25 mouse cellular contexts compared by ENCODE assay signal in genomic region chr8:84101476-84102270, GRCm38 (mm10). TPM values are rescaled to one million over a fixed set of nuclear protein-coding genes. Genes with fewer than 3 reads are reported as not detected.
DNase-seq lines count a peak whose midpoint lies in the region; ATAC-seq and TF ChIP-seq lines count a peak whose summit lies in the region.
"Had no signal": no experiment of that assay in that cellular context is flagged by ENCODE, and none has a peak within 500 bp of the region (broad histone marks: within the 10 kb centered on the region; RNA-seq: fewer than 3 reads in every experiment).

No protein-coding gene starts in this region.

- H3K9ac ChIP-seq in kidney, embryonic 14.5 days (ENCODE audit: low read depth, low read length), result no peak overlapping the region
- no peak overlapping the region for H3K9ac ChIP-seq in intestine, embryonic 16.5 days (ENCODE audit: low read depth, low read length)
- H3K9ac ChIP-seq: forebrain, embryonic 15.5 days; hindbrain, embryonic 15.5 days; intestine, embryonic 15.5 days; liver, embryonic 15.5 days; lung, embryonic 15.5 days; stomach, embryonic 15.5 days had no signal

- 75% methylated on average over 25 of the region's 25 CpGs for WGBS in cerebellum, adult 2 months
- WGBS in kidney, embryonic 14.5 days, result 95% methylated on average over 25 of the region's 25 CpGs
- WGBS in intestine, embryonic 16.5 days, result 90% methylated on average over 25 of the region's 25 CpGs

- H3K4me3 ChIP-seq in cerebellum, adult 2 months (replicated peaks; ENCODE audit: insufficient read depth, low read depth, low read length), result no peak overlapping the region
- H3K4me3 ChIP-seq in kidney, embryonic 14.5 days (ENCODE audit: low read length), result no peak overlapping the region
- peak overlapping the region; percentile 18 for H3K4me3 ChIP-seq in G1E (ENCODE audit: low read depth, low read length)
- no peak overlapping the region for H3K4me3 ChIP-seq in intestine, embryonic 16.5 days (ENCODE audit: low read length)
- H3K4me3 ChIP-seq: forebrain, embryonic 15.5 days; hindbrain, embryonic 15.5 days; intestine, embryonic 15.5 days; layer of hippocampus, adult 2 months; limb, embryonic 10.5 days; liver, embryonic 15.5 days; lung, embryonic 15.5 days; stomach, embryonic 15.5 days had no signal

- DNase-seq in cerebellum, adult 9-11 months, result peak; percentile 45
- no peak for DNase-seq in cerebellum, adult 2 months
- peak; percentile 29 for DNase-seq in kidney, adult 18-20 months
- DNase-seq in G1E (ENCODE audit: low spot score), result no peak
- DNase-seq in kidney, postnatal 36 days, result peak; percentile 57 to 73
- DNase-seq: adrenal gland, postnatal 14 days; cerebellum, adult 8-10 months; heart, adult 18-20 months; liver; lung, postnatal 36 days; right cerebral cortex, adult 18-20 months; thymus, postnatal 25 days had no signal

- H3K4me1 ChIP-seq in cerebellum, adult 2 months (ENCODE audit: control insufficient read depth, insufficient read depth, low read length), result peaks cover 21% of the 10 kb centered on the region
- peaks cover 13% of the 10 kb centered on the region for H3K4me1 ChIP-seq in kidney, embryonic 14.5 days (ENCODE audit: control insufficient read depth, insufficient read depth, low read length)
- H3K4me1 ChIP-seq in G1E (ENCODE audit: insufficient read depth, low read depth, low read length), result peaks cover 38% of the 10 kb centered on the region
- peaks cover 19% of the 10 kb centered on the region for H3K4me1 ChIP-seq in intestine, embryonic 16.5 days (ENCODE audit: control insufficient read depth, insufficient read depth, low read length)

- no peak overlapping the region for H3K4me2 ChIP-seq in kidney, embryonic 14.5 days (replicated peaks; ENCODE audit: low read depth, low read length)
- H3K4me2 ChIP-seq in intestine, embryonic 16.5 days (ENCODE audit: low read depth, low read length), result no peak overlapping the region
- H3K4me2 ChIP-seq: forebrain, embryonic 15.5 days; intestine, embryonic 15.5 days; liver, embryonic 15.5 days; lung, embryonic 15.5 days; stomach, embryonic 15.5 days had no signal

- H3K27me3 ChIP-seq in cerebellum, adult 2 months (ENCODE audit: control insufficient read depth, insufficient read depth, low read length), result no peaks in the 10 kb centered on the region
- no peaks in the 10 kb centered on the region for H3K27me3 ChIP-seq in kidney, embryonic 14.5 days (ENCODE audit: control insufficient read depth, insufficient read depth, low read length)
- no peaks in the 10 kb centered on the region for H3K27me3 ChIP-seq in G1E (ENCODE audit: insufficient read depth, low read length)
- no peaks in the 10 kb centered on the region for H3K27me3 ChIP-seq in intestine, embryonic 16.5 days (replicated peaks; ENCODE audit: control insufficient read depth, insufficient read depth, low read length)
- H3K27me3 ChIP-seq: forebrain, embryonic 15.5 days; hindbrain, embryonic 15.5 days; intestine, embryonic 15.5 days; liver, embryonic 15.5 days; lung, embryonic 15.5 days; stomach, embryonic 15.5 days had no signal

- no peak for TF ChIP-seq POLR2A in cerebellum, adult 2 months (IDR thresholded peaks at IDR 0.05; ENCODE audit: borderline replicate concordance, insufficient read depth, low read length)

- H3K36me3 ChIP-seq in kidney, embryonic 14.5 days (ENCODE audit: control insufficient read depth, insufficient read depth, low read length), result peaks cover 38% of the 10 kb centered on the region
- peaks cover 63% of the 10 kb centered on the region for H3K36me3 ChIP-seq in G1E (replicated peaks)
- peaks cover 28% of the 10 kb centered on the region for H3K36me3 ChIP-seq in intestine, embryonic 16.5 days (ENCODE audit: control insufficient read depth, insufficient read depth, low read length)

- TF ChIP-seq CTCF in cerebellum, adult 2 months (IDR thresholded peaks at IDR 0.05; ENCODE audit: borderline replicate concordance, insufficient read depth, low read depth, low read length), result no peak
- TF ChIP-seq CTCF in G1E (IDR thresholded peaks at IDR 0.05; ENCODE audit: low read depth, low read length), result no peak

- ATAC-seq in kidney, embryonic 14.5 days (ENCODE audit: low FRiP score, low TSS enrichment), result no peak
- ATAC-seq in G1E (ENCODE audit: extremely low read depth, insufficient number of reproducible peaks, low FRiP score, poor library complexity, severe bottlenecking), result no peak
- ATAC-seq in intestine, embryonic 16.5 days, result no peak
- ATAC-seq: forebrain, embryonic 15.5 days; intestine, embryonic 15.5 days had no signal

- no peaks in the 10 kb centered on the region for H3K9me3 ChIP-seq in kidney, embryonic 14.5 days (ENCODE audit: control insufficient read depth, low read length)
- H3K9me3 ChIP-seq in G1E (replicated peaks), result no peaks in the 10 kb centered on the region
- no peaks in the 10 kb centered on the region for H3K9me3 ChIP-seq in intestine, embryonic 16.5 days (ENCODE audit: control insufficient read depth, low read length)
- H3K9me3 ChIP-seq: forebrain, embryonic 15.5 days; hindbrain, embryonic 15.5 days; intestine, embryonic 15.5 days; limb, embryonic 10.5 days; liver, embryonic 15.5 days; lung, embryonic 15.5 days; stomach, embryonic 15.5 days had no signal

- no peak overlapping the region for H3K27ac ChIP-seq in cerebellum, adult 2 months (ENCODE audit: insufficient read depth, low read length)
- no peak overlapping the region for H3K27ac ChIP-seq in kidney, embryonic 14.5 days (ENCODE audit: low read depth, low read length)
- H3K27ac ChIP-seq in intestine, embryonic 16.5 days (ENCODE audit: low read length), result no peak overlapping the region
- H3K27ac ChIP-seq: forebrain, embryonic 15.5 days; hindbrain, embryonic 15.5 days; intestine, embryonic 15.5 days; layer of hippocampus, adult 2 months; limb, embryonic 10.5 days; liver, embryonic 15.5 days; lung, embryonic 15.5 days; stomach, embryonic 15.5 days had no signal

RNA-seq across cellular contexts. Expression of gene Dcaf15, which starts 2.9 kb away (rescaled TPM):
- 39.0 and 44.7 TPM in 2 replicates for polyA plus RNA-seq in cerebellum, adult 2 months (2012; rRNA removed)
- polyA plus RNA-seq in kidney, embryonic 14.5 days (2014; fragmentation: Nextera tagmentation; extraction: Ambion mirVana), result 10.4 and 18.3 TPM in 2 replicates
- 15.7 and 16.3 TPM in 2 replicates for total RNA-seq in G1E (2014; fragmentation: Nextera tagmentation)
- total RNA-seq in G1E (2017), result 16.4 and 20.2 TPM in 2 replicates
- 51.8 and 68.1 TPM in 2 replicates for polyA plus RNA-seq in G1E (2012)
- 8.8 and 9.4 TPM in 2 replicates for polyA plus RNA-seq in intestine, embryonic 16.5 days (2015; fragmentation: Nextera tagmentation; extraction: Ambion mirVana)

RNA-seq across cellular contexts. Expression of gene Podnl1, which starts 24.1 kb away (rescaled TPM):
- 0.14 and 0.20 TPM in 2 replicates for polyA plus RNA-seq in cerebellum, adult 2 months (2012; rRNA removed)
- 0.19 and 0.34 TPM in 2 replicates for polyA plus RNA-seq in kidney, embryonic 14.5 days (2014; fragmentation: Nextera tagmentation; extraction: Ambion mirVana)
- total RNA-seq in G1E (2014; fragmentation: Nextera tagmentation) (not detected in 2 replicates), G1E (2017) (0.06 TPM in 1 of 2 replicates, not detected in the other)
- polyA plus RNA-seq in G1E (2012), result 0.05 and 0.06 TPM in 2 replicates
- 0.38 TPM in 2 replicates for polyA plus RNA-seq in intestine, embryonic 16.5 days (2015; fragmentation: Nextera tagmentation; extraction: Ambion mirVana)
- total RNA-seq: gastrocnemius, adult 8-10 months; heart, postnatal 25 days; layer of hippocampus, adult 2 months; layer of hippocampus, postnatal 25 days had no signal
- polyA plus RNA-seq: liver, embryonic 15.5 days had no signal

RNA-seq across cellular contexts. Expression of gene Rfx1, which starts 35.0 kb away (rescaled TPM):
- 27.2 and 27.8 TPM in 2 replicates for polyA plus RNA-seq in cerebellum, adult 2 months (2012; rRNA removed)
- polyA plus RNA-seq in kidney, embryonic 14.5 days (2014; fragmentation: Nextera tagmentation; extraction: Ambion mirVana), result 10.4 and 13.7 TPM in 2 replicates
- total RNA-seq in G1E (2014; fragmentation: Nextera tagmentation) (12.0 and 14.3 TPM in 2 replicates), G1E (2017) (2.4 and 2.9 TPM in 2 replicates)
- 41.4 and 44.5 TPM in 2 replicates for polyA plus RNA-seq in G1E (2012)
- 5.9 and 6.8 TPM in 2 replicates for polyA plus RNA-seq in intestine, embryonic 16.5 days (2015; fragmentation: Nextera tagmentation; extraction: Ambion mirVana)

RNA-seq across cellular contexts. Expression of gene Gm10643, which starts 36.7 kb away (rescaled TPM):
- 2.0 and 2.1 TPM in 2 replicates for polyA plus RNA-seq in cerebellum, adult 2 months (2012; rRNA removed)
- 1.2 and 2.2 TPM in 2 replicates for polyA plus RNA-seq in kidney, embryonic 14.5 days (2014; fragmentation: Nextera tagmentation; extraction: Ambion mirVana)
- total RNA-seq in G1E (2014; fragmentation: Nextera tagmentation), result 1.1 and 2.0 TPM in 2 replicates
- 1.3 and 1.6 TPM in 2 replicates for total RNA-seq in G1E (2017)
- polyA plus RNA-seq in G1E (2012), result 0.05 and 0.09 TPM in 2 replicates
- polyA plus RNA-seq in intestine, embryonic 16.5 days (2015; fragmentation: Nextera tagmentation; extraction: Ambion mirVana), result 0.76 and 0.81 TPM in 2 replicates

RNA-seq across cellular contexts. Expression of gene Cc2d1a, which starts 46.1 kb away (rescaled TPM):
- polyA plus RNA-seq in cerebellum, adult 2 months (2012; rRNA removed), result 40.4 and 45.1 TPM in 2 replicates
- polyA plus RNA-seq in kidney, embryonic 14.5 days (2014; fragmentation: Nextera tagmentation; extraction: Ambion mirVana), result 11.7 and 17.7 TPM in 2 replicates
- 7.9 and 9.6 TPM in 2 replicates for total RNA-seq in G1E (2014; fragmentation: Nextera tagmentation)
- 4.8 and 5.1 TPM in 2 replicates for total RNA-seq in G1E (2017)
- 21.3 and 25.5 TPM in 2 replicates for polyA plus RNA-seq in G1E (2012)
- 25.3 and 26.0 TPM in 2 replicates for polyA plus RNA-seq in intestine, embryonic 16.5 days (2015; fragmentation: Nextera tagmentation; extraction: Ambion mirVana)

Comparison
In these comparisons a context has a peak if more than half of its experiments do, and no peak if none do; other contexts are left out.
1. DNase-seq: peak in cerebellum, adult 9-11 months (single experiment), kidney, adult 18-20 months (single experiment) and kidney, postnatal 36 days (2 of 2); none in cerebellum, adult 2 months (0 of 2) and G1E (single experiment).